Mouse (Mus musculus) lung, embryonic 15.5 days (tissue): ENCODE measurements at regions not wholly inside any gene's neighbourhood (a gene's known extent, or its start where the extent isn't known, plus 50 kb on each side); places are given as distances from the start of the nearest gene placed in this dataset.
A peak's percentile ranks its signal among the peaks of the same experiment; 100 is the strongest.

Experiments
- ATAC-seq: fragments of 200-750 bp; cut with Nextera tagmentation; 2 replicates; pipeline ENCODE4 v1.8.0; 2017; ENCODE audit warnings: moderate number of reproducible peaks, borderline replicate concordance; ENCODE audit not compliant: low FRiP score, low TSS enrichment; ENCODE audit errors: extremely low read depth
- H3K27ac ChIP-seq: fragments of 300-500 bp; sonication (generic); 2 replicates; pipeline ENCODE4 v1.5.1; 2015; ENCODE audit warnings: moderate library complexity, mild to moderate bottlenecking, inconsistent platforms
- H3K27me3 ChIP-seq: fragments of 300-500 bp; sonication (generic); 2 replicates; pipeline ENCODE4 v1.6.1; 2015; ENCODE audit warnings: inconsistent platforms
- H3K36me3 ChIP-seq: fragments of 300-500 bp; sonication (generic); 2 replicates; pipeline ENCODE4 v1.6.1; 2015; ENCODE audit warnings: inconsistent platforms
- H3K4me1 ChIP-seq: fragments of 300-500 bp; sonication (generic); 2 replicates; pipeline ENCODE4 v1.6.1; 2015; ENCODE audit warnings: inconsistent platforms
- H3K4me2 ChIP-seq: fragments of 300-500 bp; sonication (generic); 2 replicates; pipeline ENCODE4 v1.6.1; 2015; ENCODE audit warnings: inconsistent platforms, mild to moderate bottlenecking, moderate library complexity
- H3K4me3 ChIP-seq: fragments of 300-500 bp; sonication (generic); 2 replicates; pipeline ENCODE4 v1.5.1; 2015; ENCODE audit warnings: mild to moderate bottlenecking, inconsistent platforms
- H3K9ac ChIP-seq: fragments of 300-500 bp; sonication (generic); 2 replicates; pipeline ENCODE4 v1.6.1; 2015; ENCODE audit warnings: inconsistent platforms
- H3K9me3 ChIP-seq: fragments of 300-500 bp; sonication (generic); 2 replicates; pipeline ENCODE4 v1.6.1; 2016; ENCODE audit warnings: inconsistent platforms
- WGBS: fragments of 180-500 bp; shearing (Covaris S2); methylation state at CpG from one replicate; pipeline ENCODE4 v1.1.7; 2015; 5-methylcytosine and 5-hydroxymethylcytosine counted together

DNA sequence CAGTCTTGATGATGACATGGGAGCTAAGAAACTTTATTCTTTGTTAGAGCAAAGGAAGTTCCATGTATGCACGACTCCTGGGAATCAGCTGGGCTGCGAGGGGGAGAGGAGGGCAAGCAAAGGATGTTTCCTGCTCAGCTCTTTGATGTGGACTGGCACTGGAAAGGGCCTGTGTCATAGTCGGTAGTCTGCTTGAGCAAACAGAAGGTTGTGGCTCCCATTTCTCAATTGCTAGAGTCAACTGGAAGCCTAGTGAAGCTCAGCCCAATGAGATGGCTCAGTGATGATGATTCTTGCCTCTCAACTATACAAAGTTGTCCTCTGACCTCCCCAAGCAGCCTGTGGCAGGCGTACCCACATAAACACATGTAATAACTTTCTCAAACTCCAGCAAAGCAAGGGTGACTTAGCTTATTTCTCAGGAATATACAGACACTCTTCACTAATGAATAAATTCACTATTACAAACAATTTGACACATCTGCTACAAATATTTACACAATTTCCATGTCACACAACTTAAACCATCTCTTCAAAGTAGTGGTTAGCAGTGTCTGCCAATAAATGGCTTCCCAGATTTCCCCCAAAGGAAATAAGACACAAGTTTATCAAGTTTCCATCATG is 115.4 kb upstream of the Smad1 start:
- H3K4me2 ChIP-seq = no peak overlapping the region
- WGBS = 29% methylated on average over 4 of the region's 4 CpGs
- H3K9me3 ChIP-seq = no peaks in the 10 kb centered on the region
- H3K4me1 ChIP-seq = peaks cover 6% of the 10 kb centered on the region; the same call in 1 of the 2 replicates
- no peaks in the 10 kb centered on the region for H3K36me3 ChIP-seq
- no peak overlapping the region for H3K27ac ChIP-seq
- no peak overlapping the region for H3K4me3 ChIP-seq
- H3K9ac ChIP-seq = no peak overlapping the region
- no peaks in the 10 kb centered on the region for H3K27me3 ChIP-seq
- peak; percentile 23; the same call in 1 of the 2 replicates for ATAC-seq

DNA sequence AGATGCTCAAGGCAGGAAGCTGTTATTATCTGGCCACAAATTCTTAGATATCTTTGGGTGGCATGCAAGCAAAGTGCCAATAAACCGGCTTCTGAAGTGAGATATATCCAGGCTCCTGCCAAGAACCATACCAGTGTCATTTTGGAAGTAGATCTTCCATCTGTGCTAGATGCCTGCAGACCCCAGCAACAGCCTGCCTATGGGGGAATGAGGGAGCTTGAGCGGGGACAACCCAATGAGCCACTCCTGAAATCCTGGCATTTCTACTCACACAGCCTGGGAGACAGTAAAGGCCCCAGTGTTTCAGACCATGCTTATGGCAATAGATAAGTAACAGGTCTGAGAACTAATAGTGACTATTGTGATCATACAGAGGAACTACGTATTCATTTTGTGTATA is 109.3 kb upstream of the Smad1 start:
- 87% methylated on average over 3 of the region's 3 CpGs for WGBS
- H3K4me3 ChIP-seq = no peak overlapping the region

DNA sequence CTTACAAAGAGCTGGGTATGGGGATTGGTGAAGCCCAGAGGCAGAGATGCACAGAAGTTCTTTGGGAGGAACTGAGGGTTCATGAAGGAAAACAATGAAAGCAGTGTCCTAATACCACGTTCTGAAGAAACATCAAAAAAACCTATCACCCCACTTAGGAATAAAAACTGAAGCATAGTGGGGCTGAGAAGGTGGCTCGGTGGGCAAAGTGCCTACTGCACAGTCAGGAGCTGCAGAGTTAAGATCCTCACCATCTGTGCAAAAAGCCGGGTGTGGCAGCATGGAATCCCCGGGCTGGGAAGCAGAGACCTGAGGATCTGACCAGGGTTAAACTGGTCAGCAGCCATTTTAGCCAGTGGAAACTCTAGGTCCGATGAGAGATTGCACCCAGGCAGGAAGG is 106.1 kb upstream of the Smad1 start:
- ATAC-seq = no peak
- H3K27ac ChIP-seq = no peak overlapping the region
- H3K4me3 ChIP-seq = no peak overlapping the region
- H3K27me3 ChIP-seq = no peaks in the 10 kb centered on the region
- no peaks in the 10 kb centered on the region for H3K36me3 ChIP-seq
- H3K9me3 ChIP-seq = no peaks in the 10 kb centered on the region
- no peaks in the 10 kb centered on the region for H3K4me1 ChIP-seq
- H3K9ac ChIP-seq = no peak overlapping the region
- 71% methylated on average over 5 of the region's 5 CpGs for WGBS
- H3K4me2 ChIP-seq = no peak overlapping the region

More for the DNA sequence above, 109.3 kb upstream of the Smad1 start:
- Histone ChIP-seq H3K9me3 (no peaks in the 10 kb centered on the region), H3K4me1 (no peaks in the 10 kb centered on the region), H3K4me2 (no peak overlapping the region), H3K27me3 (no peaks in the 10 kb centered on the region), H3K27ac (no peak overlapping the region), H3K9ac (no peak overlapping the region), H3K36me3 (no peaks in the 10 kb centered on the region)
- no peak for ATAC-seq

DNA sequence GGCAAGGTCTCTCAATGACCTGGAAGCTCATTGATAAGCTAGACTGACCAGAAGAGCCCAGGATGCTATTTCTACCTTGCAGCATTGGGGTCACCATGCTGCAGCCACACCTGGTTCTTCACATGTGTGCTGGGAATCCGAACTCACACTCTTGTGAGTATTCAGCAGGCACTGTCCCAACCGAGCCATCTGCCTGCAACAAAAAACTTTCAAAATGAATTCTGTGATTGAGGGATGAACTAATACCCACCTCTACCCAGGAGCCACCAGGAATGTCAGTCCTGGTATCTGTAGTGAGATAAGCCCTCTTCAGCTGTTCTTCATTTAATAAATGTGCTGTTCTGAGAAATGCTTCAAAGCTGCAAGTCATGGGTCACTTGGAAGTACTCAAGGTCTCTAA is 104.6 kb upstream of the Smad1 start:
- Histone ChIP-seq H3K4me2 (no peak overlapping the region), H3K4me1 (no peaks in the 10 kb centered on the region), H3K27me3 (no peaks in the 10 kb centered on the region), H3K27ac (no peak overlapping the region), H3K9ac (no peak overlapping the region), H3K4me3 (no peak overlapping the region), H3K36me3 (no peaks in the 10 kb centered on the region), H3K9me3 (no peaks in the 10 kb centered on the region)
- WGBS = 81% methylated on average over 2 of the region's 2 CpGs
- ATAC-seq = no peak

DNA sequence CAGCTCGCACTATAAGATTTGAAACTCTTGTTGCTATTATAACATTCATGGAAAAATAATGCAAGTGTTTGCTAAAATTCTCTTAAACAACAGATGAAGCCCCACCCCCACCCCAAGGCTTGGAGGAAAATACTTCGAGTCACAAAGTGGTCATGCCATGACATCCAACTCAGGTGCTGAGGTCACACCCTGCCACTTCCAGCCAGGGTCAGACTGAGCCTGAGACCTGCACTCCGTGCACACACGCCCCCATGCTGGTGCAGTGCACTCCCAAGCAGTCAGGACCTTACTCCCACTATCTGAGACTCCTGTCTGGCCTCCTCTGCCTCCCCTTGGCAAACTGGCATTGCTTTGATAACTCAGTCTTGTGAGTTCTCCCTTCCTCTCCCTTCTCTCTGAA is 102.7 kb upstream of the Smad1 start:
- no peak overlapping the region for H3K4me3 ChIP-seq
- 73% methylated on average over 4 of the region's 4 CpGs for WGBS
- no peak overlapping the region for H3K27ac ChIP-seq
- ATAC-seq = no peak
- H3K36me3 ChIP-seq = no peaks in the 10 kb centered on the region
- peaks cover 8% of the 10 kb centered on the region; the same call in 1 of the 2 replicates for H3K4me1 ChIP-seq
- no peaks in the 10 kb centered on the region for H3K9me3 ChIP-seq
- H3K27me3 ChIP-seq = no peaks in the 10 kb centered on the region
- H3K9ac ChIP-seq = no peak overlapping the region
- H3K4me2 ChIP-seq = no peak overlapping the region

DNA sequence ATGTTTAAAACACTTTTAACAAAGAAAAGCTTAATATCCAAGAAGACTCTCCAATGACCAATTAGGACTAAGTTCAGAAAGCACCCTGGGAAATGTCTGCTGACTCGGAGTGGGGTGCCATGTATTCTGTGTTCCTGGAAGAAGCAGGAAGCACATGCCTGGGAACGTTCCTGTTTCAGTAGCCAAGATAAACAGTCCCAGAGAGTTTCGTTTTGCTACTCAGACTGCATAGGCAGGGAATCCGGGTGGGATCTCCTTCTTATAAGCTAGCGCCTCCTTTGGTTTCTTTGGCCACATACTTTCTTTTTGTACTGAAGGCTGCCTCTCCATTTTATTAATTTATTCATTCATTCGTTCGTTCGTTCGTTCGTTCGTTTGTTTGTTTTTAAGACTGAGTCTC is 101.9 kb upstream of the Smad1 start:
- Histone ChIP-seq H3K9me3 (no peaks in the 10 kb centered on the region), H3K9ac (no peak overlapping the region), H3K4me1 (peaks cover 8% of the 10 kb centered on the region; the same call in 1 of the 2 replicates), H3K36me3 (no peaks in the 10 kb centered on the region), H3K27me3 (no peaks in the 10 kb centered on the region), H3K4me2 (no peak overlapping the region), H3K27ac (no peak overlapping the region), H3K4me3 (no peak overlapping the region)
- no peak for ATAC-seq
- WGBS = 67% methylated on average over 11 of the region's 11 CpGs

DNA sequence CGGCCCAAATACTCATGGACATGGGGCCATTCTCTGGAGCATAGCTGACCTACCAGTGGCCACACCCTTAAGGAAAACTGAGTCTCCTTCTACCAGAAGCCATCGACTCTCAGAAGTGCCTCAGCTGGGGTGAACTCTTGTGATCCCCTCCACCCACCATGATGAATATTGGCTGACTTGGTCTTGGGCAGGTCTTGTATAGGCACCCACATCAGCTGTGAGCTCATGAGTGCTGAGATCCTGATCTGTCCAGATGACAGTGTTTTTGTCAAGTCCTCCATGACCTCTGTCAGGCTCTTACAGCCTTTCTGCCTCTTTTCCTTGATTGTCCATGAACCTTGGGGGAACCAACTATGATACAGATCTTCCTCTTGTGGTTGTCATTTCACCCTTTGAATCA is 99.9 kb upstream of the Smad1 start:
- no peak for ATAC-seq
- no peak overlapping the region for H3K4me2 ChIP-seq
- WGBS = 82% methylated on average over 2 of the region's 2 CpGs
- peaks cover 8% of the 10 kb centered on the region; the same call in 1 of the 2 replicates for H3K4me1 ChIP-seq
- H3K27me3 ChIP-seq = no peaks in the 10 kb centered on the region
- no peaks in the 10 kb centered on the region for H3K36me3 ChIP-seq
- no peaks in the 10 kb centered on the region for H3K9me3 ChIP-seq
- H3K27ac ChIP-seq = no peak overlapping the region
- H3K9ac ChIP-seq = no peak overlapping the region
- no peak overlapping the region for H3K4me3 ChIP-seq

DNA sequence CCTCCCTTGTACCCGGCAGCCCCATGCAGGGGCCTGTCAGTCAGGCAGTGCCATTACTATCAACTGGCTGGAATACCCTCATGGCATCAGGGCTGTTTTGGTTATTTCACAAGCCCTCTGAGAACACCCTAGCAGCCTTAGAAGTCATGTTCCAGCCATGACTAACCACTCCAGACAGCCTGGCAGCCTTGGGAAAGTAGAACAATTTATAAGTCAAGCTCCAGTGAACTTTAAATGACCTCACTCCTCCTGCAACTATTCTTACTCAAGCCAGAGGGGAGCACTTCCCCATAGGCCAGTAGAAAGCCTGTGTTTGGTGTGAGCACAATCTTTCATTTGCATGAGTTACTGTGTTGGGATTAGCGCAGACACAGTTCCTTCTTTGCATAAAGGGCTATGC is 99.3 kb upstream of the Smad1 start:
- WGBS = 43% methylated on average over 2 of the region's 2 CpGs
- H3K4me2 ChIP-seq = no peak overlapping the region
- peaks cover 8% of the 10 kb centered on the region; the same call in 1 of the 2 replicates for H3K4me1 ChIP-seq
- no peaks in the 10 kb centered on the region for H3K36me3 ChIP-seq
- no peak overlapping the region for H3K27ac ChIP-seq
- H3K9me3 ChIP-seq = no peaks in the 10 kb centered on the region
- ATAC-seq = peak; percentile 55; the same call in 1 of the 2 replicates
- H3K9ac ChIP-seq = no peak overlapping the region
- H3K4me3 ChIP-seq = no peak overlapping the region
- no peaks in the 10 kb centered on the region for H3K27me3 ChIP-seq

DNA sequence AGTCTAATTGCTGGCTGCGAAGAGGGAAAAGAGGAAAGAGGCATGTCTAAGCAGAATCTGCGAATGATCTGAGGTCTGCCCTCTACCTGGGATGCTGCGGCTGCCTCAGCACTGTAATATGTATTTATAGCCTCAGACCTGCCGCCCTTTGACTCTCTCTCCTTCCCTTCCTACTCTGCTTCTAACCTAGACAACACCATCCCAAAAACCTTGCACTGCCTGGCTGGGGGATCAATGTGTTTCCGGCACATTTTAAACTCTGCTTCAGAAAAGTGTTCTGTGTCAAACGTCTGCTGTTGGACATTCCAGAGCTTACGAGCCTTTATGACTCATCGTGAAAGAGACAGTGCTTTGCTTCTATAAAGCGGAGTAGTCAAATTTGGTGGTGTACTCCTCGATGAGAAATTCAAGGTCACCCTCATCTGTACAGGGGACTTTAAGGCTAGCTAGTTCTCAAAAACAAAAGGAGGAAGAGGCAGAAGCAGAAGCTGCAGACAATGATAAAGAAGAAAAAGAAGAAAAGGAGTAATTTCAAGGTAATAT is 91.9 kb upstream of the Smad1 start:
- no peak for ATAC-seq
- WGBS = 58% methylated on average over 10 of the region's 10 CpGs
- no peak overlapping the region for H3K4me2 ChIP-seq

DNA sequence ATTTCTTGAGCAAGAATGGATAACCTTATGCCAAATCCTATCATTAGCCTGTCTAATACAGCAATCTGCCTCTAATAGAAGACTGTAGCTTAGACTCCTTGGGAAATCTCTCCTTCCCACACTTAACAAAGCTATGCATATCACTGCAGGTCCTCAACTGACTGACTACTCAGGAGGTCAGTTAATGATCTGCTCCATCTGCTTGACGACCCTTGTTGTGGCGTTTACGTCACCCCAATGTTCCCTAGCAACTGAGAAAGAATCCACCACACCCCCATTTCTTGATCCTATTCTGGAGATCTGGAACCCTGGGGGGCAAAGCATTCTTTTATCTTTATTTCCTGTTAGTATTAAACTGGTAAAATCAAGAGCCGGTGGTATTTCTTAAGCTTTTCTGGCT is 91.4 kb upstream of the Smad1 start:
- no peaks in the 10 kb centered on the region for H3K36me3 ChIP-seq
- H3K4me3 ChIP-seq = no peak overlapping the region
- H3K27me3 ChIP-seq = no peaks in the 10 kb centered on the region
- no peak overlapping the region for H3K27ac ChIP-seq
- 43% methylated on average over 4 of the region's 4 CpGs for WGBS
- no peaks in the 10 kb centered on the region for H3K9me3 ChIP-seq
- no peak overlapping the region for H3K9ac ChIP-seq
- no peak for ATAC-seq
- no peaks in the 10 kb centered on the region for H3K4me1 ChIP-seq
- H3K4me2 ChIP-seq = no peak overlapping the region

More for the DNA sequence above, 91.9 kb upstream of the Smad1 start:
- Histone ChIP-seq H3K9me3 (no peaks in the 10 kb centered on the region), H3K36me3 (no peaks in the 10 kb centered on the region), H3K4me1 (no peaks in the 10 kb centered on the region), H3K27me3 (no peaks in the 10 kb centered on the region), H3K4me3 (no peak overlapping the region), H3K27ac (no peak overlapping the region), H3K9ac (no peak overlapping the region)

DNA sequence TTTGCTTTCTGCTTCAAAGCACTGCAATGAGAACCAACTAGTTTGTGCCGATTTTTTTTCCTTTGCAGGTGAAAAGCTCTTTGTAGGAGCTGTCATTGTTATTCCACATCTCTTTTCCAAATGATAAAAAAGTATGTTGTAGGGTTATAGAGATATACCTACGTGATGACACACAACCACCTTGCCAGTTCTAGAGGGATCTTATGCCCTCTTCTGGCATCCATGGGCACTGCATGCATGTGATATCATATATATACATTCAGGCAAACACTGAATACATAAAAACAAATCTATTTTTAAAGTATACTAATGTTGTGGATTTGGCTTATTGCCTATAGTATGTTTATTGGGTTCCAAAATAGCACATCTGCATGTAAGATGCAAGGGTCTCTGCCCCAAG is 89.5 kb upstream of the Smad1 start:
- H3K9ac ChIP-seq = no peak overlapping the region
- no peaks in the 10 kb centered on the region for H3K9me3 ChIP-seq
- H3K4me2 ChIP-seq = no peak overlapping the region
- 68% methylated on average over 2 of the region's 2 CpGs for WGBS
- no peaks in the 10 kb centered on the region for H3K36me3 ChIP-seq
- ATAC-seq = no peak
- no peaks in the 10 kb centered on the region for H3K4me1 ChIP-seq
- no peaks in the 10 kb centered on the region for H3K27me3 ChIP-seq
- no peak overlapping the region for H3K27ac ChIP-seq
- no peak overlapping the region for H3K4me3 ChIP-seq

DNA sequence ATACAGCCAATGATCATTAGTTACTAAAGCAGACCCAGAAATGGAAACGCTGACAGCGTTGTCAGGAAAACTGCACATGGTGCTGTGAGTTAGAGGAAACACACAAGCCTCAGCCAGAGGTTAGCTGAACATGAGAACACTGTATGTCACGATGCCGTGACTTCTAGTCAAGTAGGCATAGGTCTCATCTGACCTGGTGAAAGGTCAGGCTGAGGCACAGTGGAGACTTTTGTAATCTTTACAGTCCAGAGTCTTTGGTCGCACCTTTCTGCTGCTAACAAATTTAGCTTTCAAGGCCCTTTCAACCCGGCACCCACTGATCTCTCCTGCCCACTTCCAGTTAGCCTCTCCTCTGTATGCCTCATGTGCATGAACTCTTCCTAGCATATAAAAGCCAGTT is 88.3 kb upstream of the Smad1 start:
- Histone ChIP-seq H3K4me2 (no peak overlapping the region), H3K9me3 (no peaks in the 10 kb centered on the region), H3K36me3 (no peaks in the 10 kb centered on the region), H3K27me3 (no peaks in the 10 kb centered on the region), H3K27ac (no peak overlapping the region), H3K4me3 (no peak overlapping the region), H3K4me1 (no peaks in the 10 kb centered on the region), H3K9ac (no peak overlapping the region)
- WGBS = 75% methylated on average over 6 of the region's 6 CpGs
- ATAC-seq = no peak

DNA sequence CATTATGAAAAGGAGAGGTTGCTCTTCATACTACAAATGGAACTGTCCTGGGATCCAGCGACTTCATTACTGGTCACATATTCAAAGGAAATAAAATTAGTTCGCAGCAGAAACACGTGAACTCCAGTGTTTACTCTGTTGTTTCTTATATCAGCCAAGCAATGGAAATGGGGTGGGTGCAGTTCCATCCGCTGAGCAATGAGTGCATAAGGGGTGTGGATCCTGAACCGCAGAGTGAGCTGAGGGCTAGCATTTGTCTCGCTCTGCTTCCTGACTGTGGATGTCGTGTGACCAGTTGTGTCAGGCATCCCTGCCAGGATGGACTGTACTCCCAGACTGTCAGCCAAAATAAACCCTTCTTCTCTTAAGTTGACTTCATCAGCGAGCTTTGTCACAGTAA is 80.0 kb upstream of the Smad1 start:
- Histone ChIP-seq H3K27ac (no peak overlapping the region), H3K9me3 (no peaks in the 10 kb centered on the region), H3K4me1 (no peaks in the 10 kb centered on the region), H3K4me2 (no peak overlapping the region), H3K4me3 (no peak overlapping the region), H3K9ac (no peak overlapping the region), H3K27me3 (no peaks in the 10 kb centered on the region), H3K36me3 (no peaks in the 10 kb centered on the region)
- WGBS = 87% methylated on average over 8 of the region's 8 CpGs
- no peak for ATAC-seq
